Mouse (Mus musculus): ENCODE results near the gene Cacnb2. TPM values are rescaled to one million over a fixed set of nuclear protein-coding genes. Genes with fewer than 3 reads are reported as not detected.

Gene Cacnb2
- total and polyA plus RNA-seq, 2 experiments, result 0.06 to 0.46 TPM

- TF ChIP-seq POLR2A (IDR thresholded peaks at IDR 0.05; ENCODE audit: extremely low read depth, insufficient read depth, low read length), result no peak
- TF ChIP-seq CTCF (IDR thresholded peaks at IDR 0.05; ENCODE audit: low read depth, low read length), result no peak
- DNase-seq (ENCODE audit: extremely low read depth, low read depth, low spot score), result no peak
- Histone ChIP-seq H3K79me2 (ENCODE audit: control insufficient read depth, insufficient read depth, low read length) (no peaks in the 10 kb centered on the region), H3K9ac (ENCODE audit: low read depth, low read length) (no peak overlapping the region), H3K36me3 (ENCODE audit: control insufficient read depth, insufficient read depth, low read length) (no peaks in the 10 kb centered on the region), H3K4me1 (ENCODE audit: control insufficient read depth, insufficient read depth, low read length) (no peaks in the 10 kb centered on the region), H3K4me3 (ENCODE audit: insufficient read depth, low read depth, low read length) (no peak overlapping the region), H3K27me3 (ENCODE audit: control insufficient read depth, insufficient read depth, low read length) (no peaks in the 10 kb centered on the region), H3K27ac (replicated peaks; ENCODE audit: insufficient read depth, low read depth, low read length) (no peak overlapping the region)
- 88% methylated on average over 4 of the region's 4 CpGs for WGBS
Measured at GRCm38 (mm10) chr2:14989350-14989749, 386.5 kb downstream of the Cacnb2 start.

- H3K27ac ChIP-seq (replicated peaks; ENCODE audit: insufficient read depth, low read depth, low read length), result no peak overlapping the region
- H3K36me3 ChIP-seq (ENCODE audit: control insufficient read depth, insufficient read depth, low read length), result peaks cover 11% of the 10 kb centered on the region
- WGBS, result 92% methylated on average over 4 of the region's 4 CpGs
- no peak overlapping the region for H3K9ac ChIP-seq (ENCODE audit: low read depth, low read length)
- no peaks in the 10 kb centered on the region for H3K79me2 ChIP-seq (ENCODE audit: control insufficient read depth, insufficient read depth, low read length)
- no peaks in the 10 kb centered on the region for H3K27me3 ChIP-seq (ENCODE audit: control insufficient read depth, insufficient read depth, low read length)
- H3K4me3 ChIP-seq (ENCODE audit: insufficient read depth, low read depth, low read length), result no peak overlapping the region
- DNase-seq (ENCODE audit: extremely low read depth, low read depth, low spot score), result no peak
- TF ChIP-seq POLR2A (IDR thresholded peaks at IDR 0.05; ENCODE audit: extremely low read depth, insufficient read depth, low read length) (no peak), CTCF (IDR thresholded peaks at IDR 0.05; ENCODE audit: low read depth, low read length) (no peak)
- H3K4me1 ChIP-seq (ENCODE audit: control insufficient read depth, insufficient read depth, low read length), result no peaks in the 10 kb centered on the region
Measured at GRCm38 (mm10) chr2:14992531-14992930, 389.6 kb downstream of the Cacnb2 start.

- DNase-seq (ENCODE audit: extremely low read depth, low read depth, low spot score), result no peak
- Histone ChIP-seq H3K4me3 (ENCODE audit: insufficient read depth, low read depth, low read length) (no peak overlapping the region), H3K79me2 (ENCODE audit: control insufficient read depth, insufficient read depth, low read length) (no peaks in the 10 kb centered on the region), H3K36me3 (ENCODE audit: control insufficient read depth, insufficient read depth, low read length) (peaks cover 17% of the 10 kb centered on the region), H3K27me3 (ENCODE audit: control insufficient read depth, insufficient read depth, low read length) (no peaks in the 10 kb centered on the region), H3K9ac (ENCODE audit: low read depth, low read length) (no peak overlapping the region), H3K4me1 (ENCODE audit: control insufficient read depth, insufficient read depth, low read length) (no peaks in the 10 kb centered on the region), H3K27ac (replicated peaks; ENCODE audit: insufficient read depth, low read depth, low read length) (no peak overlapping the region)
- no peak for TF ChIP-seq CTCF (IDR thresholded peaks at IDR 0.05; ENCODE audit: low read depth, low read length)
- no peak for TF ChIP-seq POLR2A (IDR thresholded peaks at IDR 0.05; ENCODE audit: extremely low read depth, insufficient read depth, low read length)
- 82% methylated on average over 4 of the region's 4 CpGs for WGBS
Measured at GRCm38 (mm10) chr2:14996036-14996435, 393.1 kb downstream of the Cacnb2 start.

- no peak overlapping the region for H3K27ac ChIP-seq (replicated peaks; ENCODE audit: insufficient read depth, low read depth, low read length)
- no peaks in the 10 kb centered on the region for H3K27me3 ChIP-seq (ENCODE audit: control insufficient read depth, insufficient read depth, low read length)
- no peaks in the 10 kb centered on the region for H3K79me2 ChIP-seq (ENCODE audit: control insufficient read depth, insufficient read depth, low read length)
- H3K36me3 ChIP-seq (ENCODE audit: control insufficient read depth, insufficient read depth, low read length), result peaks cover 17% of the 10 kb centered on the region
- no peak overlapping the region for H3K9ac ChIP-seq (ENCODE audit: low read depth, low read length)
- no peak for DNase-seq (ENCODE audit: extremely low read depth, low read depth, low spot score)
- TF ChIP-seq POLR2A (IDR thresholded peaks at IDR 0.05; ENCODE audit: extremely low read depth, insufficient read depth, low read length) (no peak), CTCF (IDR thresholded peaks at IDR 0.05; ENCODE audit: low read depth, low read length) (no peak)
- H3K4me3 ChIP-seq (ENCODE audit: insufficient read depth, low read depth, low read length), result no peak overlapping the region
- 86% methylated on average over 5 of the region's 5 CpGs for WGBS
- H3K4me1 ChIP-seq (ENCODE audit: control insufficient read depth, insufficient read depth, low read length), result no peaks in the 10 kb centered on the region
Measured at GRCm38 (mm10) chr2:14997836-14998235, 394.9 kb downstream of the Cacnb2 start.

- no peak for TF ChIP-seq POLR2A (IDR thresholded peaks at IDR 0.05; ENCODE audit: extremely low read depth, insufficient read depth, low read length)
- no peak for TF ChIP-seq CTCF (IDR thresholded peaks at IDR 0.05; ENCODE audit: low read depth, low read length)
- H3K36me3 ChIP-seq (ENCODE audit: control insufficient read depth, insufficient read depth, low read length), result peaks cover 18% of the 10 kb centered on the region
- no peaks in the 10 kb centered on the region for H3K27me3 ChIP-seq (ENCODE audit: control insufficient read depth, insufficient read depth, low read length)
- 95% methylated on average over 3 of the region's 3 CpGs for WGBS
- DNase-seq (ENCODE audit: extremely low read depth, low read depth, low spot score), result no peak
- H3K4me1 ChIP-seq (ENCODE audit: control insufficient read depth, insufficient read depth, low read length), result no peaks in the 10 kb centered on the region
- H3K79me2 ChIP-seq (ENCODE audit: control insufficient read depth, insufficient read depth, low read length), result no peaks in the 10 kb centered on the region
- H3K9ac ChIP-seq (ENCODE audit: low read depth, low read length), result no peak overlapping the region
- H3K27ac ChIP-seq (replicated peaks; ENCODE audit: insufficient read depth, low read depth, low read length), result no peak overlapping the region
- no peak overlapping the region for H3K4me3 ChIP-seq (ENCODE audit: insufficient read depth, low read depth, low read length)
Measured at GRCm38 (mm10) chr2:15007531-15007930, 404.6 kb downstream of the Cacnb2 start.

GRCm38 (mm10) chr2:15008072-15008471 lies 405.2 kb downstream of the Cacnb2 start:
- Histone ChIP-seq H3K4me1 (ENCODE audit: control insufficient read depth, insufficient read depth, low read length) (no peaks in the 10 kb centered on the region), H3K9ac (ENCODE audit: low read depth, low read length) (no peak overlapping the region), H3K79me2 (ENCODE audit: control insufficient read depth, insufficient read depth, low read length) (no peaks in the 10 kb centered on the region), H3K27me3 (ENCODE audit: control insufficient read depth, insufficient read depth, low read length) (no peaks in the 10 kb centered on the region), H3K4me3 (ENCODE audit: insufficient read depth, low read depth, low read length) (no peak overlapping the region), H3K36me3 (ENCODE audit: control insufficient read depth, insufficient read depth, low read length) (peaks cover 19% of the 10 kb centered on the region), H3K27ac (replicated peaks; ENCODE audit: insufficient read depth, low read depth, low read length) (no peak overlapping the region)
- 97% methylated on average over 1 of the region's 1 CpGs for WGBS
- TF ChIP-seq POLR2A (IDR thresholded peaks at IDR 0.05; ENCODE audit: extremely low read depth, insufficient read depth, low read length) (no peak), CTCF (IDR thresholded peaks at IDR 0.05; ENCODE audit: low read depth, low read length) (no peak)
- no peak for DNase-seq (ENCODE audit: extremely low read depth, low read depth, low spot score)

Measured in liver, adult 2 months (tissue).